Mouse (Mus musculus): ENCODE data around the gene Jun.

Gene Jun

DNA sequence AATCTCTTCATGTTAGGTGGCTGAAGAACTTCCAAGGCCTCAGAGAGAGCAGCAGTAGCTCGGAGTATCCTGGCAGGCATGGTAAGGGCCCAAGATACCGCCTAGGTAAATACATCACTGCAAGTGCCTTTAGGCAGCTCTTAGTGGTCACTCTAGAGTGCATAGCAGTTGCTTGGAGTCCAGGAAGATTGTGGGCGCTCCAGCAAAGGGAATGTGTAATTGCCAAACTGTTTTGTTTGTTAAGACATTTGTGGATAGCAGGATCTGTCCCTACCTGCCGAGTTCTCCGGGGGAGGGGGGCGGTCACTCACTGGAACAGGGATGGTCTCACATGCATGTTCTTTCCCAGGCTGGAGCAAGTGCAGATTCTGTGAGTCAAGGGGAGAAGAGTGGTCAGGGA is 22.3 kb upstream of the Jun start:
- DNase-seq (ENCODE audit: extremely low spot score), result no peak

DNA sequence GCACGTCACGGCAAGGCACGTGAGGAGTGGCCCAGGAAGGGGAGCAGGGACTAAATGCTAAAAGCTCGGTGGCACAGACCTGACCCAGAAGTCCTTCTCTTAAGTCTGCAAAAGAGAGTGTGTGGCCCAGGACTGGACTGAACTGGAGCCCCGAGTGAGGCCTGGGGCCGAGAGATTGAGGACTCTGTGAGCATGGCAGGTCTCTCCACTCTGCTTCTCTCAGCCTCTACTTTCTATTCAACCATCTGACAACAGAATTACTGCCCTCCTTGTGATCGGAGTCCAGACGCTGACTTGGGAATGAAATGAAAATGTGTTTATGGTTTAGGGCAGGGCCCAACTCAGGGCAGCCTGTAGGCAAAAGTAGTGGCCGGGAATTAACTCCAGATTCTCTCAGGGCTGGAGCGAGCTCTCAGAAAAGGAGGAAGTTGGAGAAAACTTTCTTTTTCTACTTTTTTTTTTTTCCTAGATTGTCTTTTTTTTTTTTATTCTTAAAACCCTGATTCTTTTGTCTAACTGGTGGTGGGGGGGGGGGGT is 21.3 kb upstream of the Jun start:
- no peak for DNase-seq (ENCODE audit: extremely low spot score)

DNA sequence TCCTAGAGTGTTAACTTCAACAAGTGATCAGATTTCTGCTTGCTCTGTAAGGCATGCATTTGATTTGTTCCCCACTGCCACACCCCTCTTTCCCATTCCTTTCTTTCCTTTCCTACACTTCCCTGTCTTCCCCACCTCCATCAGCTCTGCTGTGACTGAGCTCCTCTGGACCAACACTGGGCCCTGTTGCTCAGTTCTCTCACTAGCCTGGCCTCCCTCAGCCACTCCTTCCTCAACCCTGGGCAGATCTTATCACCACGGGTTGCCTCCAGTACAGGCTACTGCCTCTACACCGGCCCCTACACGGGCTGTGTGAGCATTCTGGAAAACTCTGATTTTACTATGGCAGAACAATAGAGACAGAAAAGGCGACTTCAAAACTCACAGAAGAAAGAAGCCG is 18.4 kb upstream of the Jun start:
- no peak for DNase-seq (ENCODE audit: extremely low spot score)

- DNase-seq (ENCODE audit: extremely low spot score), result no peak
Measured at GRCm38 (mm10) chr4:95068045-95068948, 16.3 kb upstream of the Jun start.

DNA sequence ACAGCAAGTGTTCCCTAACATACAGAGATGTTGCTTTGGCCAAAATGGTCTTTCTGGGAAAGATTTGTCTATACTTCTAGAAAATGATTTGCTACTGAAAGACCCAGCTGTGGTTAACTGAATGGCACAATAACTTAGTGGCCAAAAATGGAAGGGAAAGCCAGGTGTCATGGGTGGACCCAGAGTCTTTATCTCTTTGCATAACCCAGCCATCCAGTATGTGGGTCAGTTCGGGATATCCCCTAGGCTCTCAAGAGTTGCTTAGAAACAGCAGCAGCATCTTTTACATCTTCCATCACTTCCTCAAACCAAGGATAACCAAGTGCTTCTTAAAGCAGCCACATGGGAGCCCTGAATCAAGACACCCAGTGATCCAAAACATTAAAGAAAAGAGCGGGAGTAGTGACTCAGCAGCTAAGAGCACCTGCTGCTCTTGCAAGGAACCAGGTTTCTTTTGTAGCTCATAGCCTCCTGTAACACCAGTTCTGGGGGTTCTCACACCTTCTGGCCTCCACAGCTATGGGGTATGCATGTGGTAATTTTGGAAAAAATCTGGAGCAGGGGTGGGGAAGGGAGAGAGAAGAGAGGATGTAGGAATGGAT is 11.7 kb upstream of the Jun start:
- DNase-seq (ENCODE audit: extremely low spot score), result no peak

DNA sequence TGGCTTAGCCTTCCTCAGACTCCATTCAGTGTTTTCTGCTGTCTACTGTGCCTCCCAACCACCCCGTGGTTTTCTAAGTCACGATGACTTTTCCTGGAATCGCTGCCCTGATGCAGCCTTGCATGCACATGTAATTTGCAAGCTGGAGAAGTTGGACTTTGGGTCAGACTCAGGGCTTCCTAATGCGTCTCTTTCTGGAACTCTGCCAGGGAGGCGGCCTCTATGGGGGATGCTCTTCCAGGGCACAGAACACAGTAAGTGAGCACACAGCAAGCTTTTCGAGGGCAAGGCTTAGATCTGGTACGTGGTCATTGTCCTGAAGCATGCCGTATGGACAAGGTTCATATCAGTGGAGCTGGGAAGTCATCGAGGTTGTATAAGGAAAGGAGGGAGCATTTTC is 10.9 kb upstream of the Jun start:
- DNase-seq (ENCODE audit: extremely low spot score), result no peak

DNA sequence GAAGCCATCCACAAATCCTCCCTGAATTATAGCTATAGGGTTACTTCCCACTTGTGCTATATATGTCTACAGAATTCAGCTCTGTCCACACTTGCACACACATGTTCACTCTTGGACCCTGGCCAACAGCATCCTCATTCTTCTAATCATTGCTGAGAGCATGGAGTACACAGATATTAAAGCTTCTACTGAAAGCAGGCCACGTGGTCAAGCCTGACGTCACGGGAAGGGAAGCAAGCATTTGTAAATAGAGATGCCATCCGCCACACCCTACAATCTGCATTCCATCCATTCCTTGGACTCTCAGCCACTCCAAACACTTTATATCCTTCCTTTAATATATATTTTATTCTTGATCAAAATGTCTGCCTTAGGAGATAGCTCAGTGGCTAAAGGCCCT is 5.2 kb upstream of the Jun start:
- DNase-seq (ENCODE audit: extremely low spot score), result no peak

GRCm38 (mm10) chr4:95055276-95055675 is 3.3 kb upstream of the Jun start:
- DNase-seq (ENCODE audit: extremely low spot score), result no peak

DNA sequence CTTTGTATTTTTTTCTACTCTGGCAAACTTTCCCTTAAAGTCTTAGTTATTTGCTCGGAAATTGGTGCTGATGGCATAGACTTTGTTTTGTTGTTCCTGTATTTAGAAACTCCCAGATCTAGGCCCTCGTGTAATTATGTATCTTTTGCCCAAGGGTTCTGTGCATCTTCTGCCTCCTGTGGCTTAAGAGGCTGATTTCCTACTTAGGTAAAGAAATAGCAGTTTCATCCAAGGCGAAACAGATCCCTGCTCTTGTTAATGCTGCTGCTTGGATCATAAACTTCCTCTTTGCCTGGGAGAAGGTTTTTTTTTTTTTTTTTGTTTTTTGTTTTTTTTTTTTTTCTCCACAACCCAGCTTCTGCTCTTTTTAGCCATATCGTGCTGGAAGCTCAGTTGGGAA is 2.3 kb upstream of the Jun start:
- DNase-seq (ENCODE audit: extremely low spot score), result no peak

DNA sequence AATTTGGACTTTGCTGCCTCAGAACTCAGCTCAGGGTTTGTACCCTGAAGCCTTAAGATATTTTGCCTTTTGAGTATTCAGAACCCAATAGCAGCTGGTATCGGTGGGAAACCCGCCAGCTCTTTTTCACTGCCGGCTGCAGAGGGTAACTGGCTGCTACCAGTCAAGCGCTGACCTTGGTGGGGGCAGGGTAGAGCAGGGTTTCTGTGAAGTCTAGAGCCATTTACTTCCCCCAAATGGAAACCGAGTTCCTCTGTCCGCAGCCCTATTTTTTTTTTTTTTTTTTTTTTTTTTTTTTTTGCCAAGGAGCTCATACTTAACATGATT is 1.7 kb upstream of the Jun start:
- no peak for DNase-seq (ENCODE audit: extremely low spot score)

GRCm38 (mm10) chr4:95053041-95053790 is 1.2 kb upstream of the Jun start:
- peak; percentile 92 for DNase-seq (ENCODE audit: extremely low spot score)

DNA sequence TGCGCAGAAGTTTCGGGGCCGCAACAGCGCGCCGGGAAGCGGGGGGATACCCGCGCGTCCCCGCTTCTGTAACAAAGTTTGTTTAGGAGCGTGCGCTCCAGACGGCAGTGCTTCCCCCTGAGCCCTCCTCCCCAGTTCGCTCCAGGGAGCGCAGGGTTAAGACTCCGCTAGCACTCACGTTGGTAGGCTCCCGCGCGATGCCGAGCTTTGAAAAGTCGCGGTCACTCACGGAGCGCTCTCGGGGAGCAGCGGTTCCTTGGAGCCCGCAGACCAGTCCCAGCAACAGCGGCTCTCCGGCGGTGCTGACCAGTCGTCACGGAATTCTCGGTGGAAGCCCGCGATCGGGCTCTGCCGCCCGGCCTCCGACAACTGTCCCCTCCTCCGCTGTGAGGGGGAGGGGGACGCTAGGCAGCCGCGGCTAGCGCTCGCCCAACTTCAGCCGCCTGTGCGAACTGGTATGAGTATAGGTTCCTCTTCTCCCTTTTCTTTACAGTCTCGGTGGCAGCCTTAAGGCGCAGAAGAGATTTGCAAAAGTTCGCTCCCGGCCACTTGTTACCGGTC is 631 bp downstream of the Jun start:
- DNase-seq (ENCODE audit: extremely low spot score), result peak; percentile 74

GRCm38 (mm10) chr4:95050518-95051278 is 1.3 kb downstream of the Jun start:
- peak; percentile 81 for DNase-seq (ENCODE audit: extremely low spot score)

DNA sequence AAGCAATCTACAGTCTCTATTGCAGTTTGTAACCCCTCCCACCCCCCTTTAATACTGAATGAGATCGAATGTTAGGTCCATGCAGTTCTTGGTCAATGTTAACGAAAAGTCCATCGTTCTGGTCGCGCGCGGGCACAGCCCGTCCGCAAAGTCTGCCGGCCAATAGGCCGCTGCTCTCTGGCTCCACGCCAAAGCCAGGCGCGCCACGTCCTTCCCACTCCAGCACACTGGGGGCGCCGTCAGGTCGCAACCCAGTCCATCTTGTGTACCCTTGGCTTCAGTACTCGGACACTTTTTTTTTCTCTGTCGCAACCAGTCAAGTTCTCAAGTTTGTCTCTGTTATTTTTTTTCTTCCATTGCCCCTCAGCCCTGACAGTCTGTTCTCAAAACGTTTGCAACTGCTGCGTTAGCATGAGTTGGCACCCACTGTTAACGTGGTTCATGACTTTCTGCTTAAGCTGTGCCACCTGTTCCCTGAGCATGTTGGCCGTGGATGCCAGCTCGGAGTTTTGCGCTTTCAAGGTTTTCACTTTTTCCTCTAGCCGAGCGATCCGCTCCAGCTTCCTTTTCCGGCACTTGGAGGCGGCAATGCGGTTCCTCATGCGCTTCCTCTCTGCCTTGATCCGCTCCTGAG is 2.0 kb downstream of the Jun start:
- peak; percentile 69 for DNase-seq (ENCODE audit: extremely low spot score)

- no peak for DNase-seq (ENCODE audit: extremely low spot score)
Measured at GRCm38 (mm10) chr4:95049153-95049552, 2.9 kb downstream of the Jun start.

GRCm38 (mm10) chr4:95048731-95049100 is 3.3 kb downstream of the Jun start:
- no peak for DNase-seq (ENCODE audit: extremely low spot score)

GRCm38 (mm10) chr4:95048021-95048730 is 3.8 kb downstream of the Jun start:
- DNase-seq (ENCODE audit: extremely low spot score), result peak; percentile 16

DNA sequence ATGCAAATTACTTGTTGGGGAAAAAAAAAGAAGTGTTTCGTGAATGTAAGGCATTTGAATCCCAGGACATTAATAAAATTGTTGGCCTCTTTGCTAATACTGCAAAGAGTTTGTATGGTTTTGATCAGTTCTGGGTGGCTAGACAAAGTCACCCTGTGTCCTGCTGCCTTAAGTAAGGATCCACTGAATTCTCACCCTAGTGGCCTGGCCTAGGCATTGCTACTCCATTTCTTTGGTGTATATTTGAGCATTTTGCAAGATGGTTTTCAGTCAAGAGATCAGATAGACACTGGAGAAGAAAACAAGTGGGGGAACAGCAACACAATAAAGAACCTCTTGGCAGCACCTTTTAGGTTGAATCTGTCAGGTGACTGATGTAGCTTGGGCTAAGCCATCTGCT is 6.9 kb downstream of the Jun start:
- DNase-seq (ENCODE audit: extremely low spot score), result no peak

GRCm38 (mm10) chr4:95044721-95045120 is 7.3 kb downstream of the Jun start:
- no peak for DNase-seq (ENCODE audit: extremely low spot score)

DNA sequence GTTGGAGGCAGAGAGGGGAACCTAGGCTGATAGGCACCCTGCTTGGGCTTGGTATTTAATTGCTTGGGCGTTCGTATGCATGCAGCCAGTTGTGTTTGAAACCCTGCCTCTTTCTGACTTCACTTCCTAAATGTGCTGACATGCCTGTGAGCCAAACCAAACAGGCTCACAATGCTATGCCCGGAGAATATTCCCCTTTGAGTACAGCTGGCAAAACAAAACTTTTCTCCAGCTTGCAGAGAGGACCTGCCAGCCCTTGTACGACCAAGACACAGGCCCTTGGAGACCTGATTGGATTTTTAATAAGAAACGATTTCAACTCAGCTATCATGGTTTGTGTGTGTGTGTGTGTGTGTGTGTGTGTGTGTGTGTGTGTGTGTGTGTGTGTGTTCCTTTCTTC is 14.0 kb downstream of the Jun start:
- no peak for DNase-seq (ENCODE audit: extremely low spot score)
